Mouse (Mus musculus) thymus, adult 2 months (tissue): ENCODE results near the gene Gas7. TPM values are rescaled to one million over a fixed set of nuclear protein-coding genes. Genes with fewer than 3 reads are reported as not detected.

Experiments
- DNase-seq: peaks from one replicate; pipeline ENCODE4 v3.0.0; 2021
- H3K27ac ChIP-seq: fragments of 200-500 bp; 2 replicates; pipeline ENCODE4 v1.5.1; 2012; ENCODE audit warnings: low read length, control low read depth; ENCODE audit not compliant: control insufficient read depth, insufficient read depth
- H3K27me3 ChIP-seq: fragments of 200-500 bp; 2 replicates; pipeline ENCODE4 v1.6.1; 2012; ENCODE audit warnings: mild to moderate bottlenecking, low read length, moderate library complexity, mixed read lengths; ENCODE audit not compliant: control insufficient read depth, insufficient read depth
- H3K36me3 ChIP-seq: fragments of 200-500 bp; 2 replicates; pipeline ENCODE4 v1.6.1; 2012; ENCODE audit warnings: mild to moderate bottlenecking, low read length, moderate library complexity; ENCODE audit not compliant: control insufficient read depth, insufficient read depth
- H3K4me1 ChIP-seq: fragments of 200-500 bp; replicated peaks from 2 replicates; pipeline ENCODE4 v1.6.1; 2012; ENCODE audit warnings: low read length; ENCODE audit not compliant: control insufficient read depth, insufficient read depth
- H3K4me3 ChIP-seq: fragments of 200-500 bp; 2 replicates; pipeline ENCODE4 v1.5.1; 2012; ENCODE audit warnings: mild to moderate bottlenecking, low read length, control low read depth, moderate library complexity; ENCODE audit not compliant: control insufficient read depth, insufficient read depth
- CTCF ChIP-seq: fragments of 200-500 bp; IDR thresholded peaks from 2 replicates; pipeline ENCODE4 v1.5.1; 2012; ENCODE audit warnings: mild to moderate bottlenecking, control low read depth, low read length, moderate library complexity, borderline replicate concordance; ENCODE audit not compliant: control insufficient read depth, poor library complexity, insufficient read depth; ENCODE audit errors: extremely low read depth
- POLR2A ChIP-seq: fragments of 200-500 bp; IDR thresholded peaks from 2 replicates; pipeline ENCODE4 v1.6.1; 2012; ENCODE audit warnings: mild to moderate bottlenecking, low read length, control low read depth, moderate library complexity; ENCODE audit not compliant: control insufficient read depth, poor library complexity, insufficient read depth; ENCODE audit errors: extremely low read depth
- WGBS: fragments of 180-500 bp; shearing (Covaris S2); methylation state at CpG from one replicate; pipeline ENCODE4 v1.1.7; 2018; 5-methylcytosine and 5-hydroxymethylcytosine counted together
- polyA plus RNA-seq: library from polyadenylated mRNA; depleted of rRNA; stranded (reverse); fragments of >200 nt; gene quantifications from 2 replicates; pipeline ENCODE4 v1.2.3, GENCODE M21; 2012; rRNA removed

The Gas7 gene
- polyA plus RNA-seq, 1 experiment = 5.0 TPM

DNA sequence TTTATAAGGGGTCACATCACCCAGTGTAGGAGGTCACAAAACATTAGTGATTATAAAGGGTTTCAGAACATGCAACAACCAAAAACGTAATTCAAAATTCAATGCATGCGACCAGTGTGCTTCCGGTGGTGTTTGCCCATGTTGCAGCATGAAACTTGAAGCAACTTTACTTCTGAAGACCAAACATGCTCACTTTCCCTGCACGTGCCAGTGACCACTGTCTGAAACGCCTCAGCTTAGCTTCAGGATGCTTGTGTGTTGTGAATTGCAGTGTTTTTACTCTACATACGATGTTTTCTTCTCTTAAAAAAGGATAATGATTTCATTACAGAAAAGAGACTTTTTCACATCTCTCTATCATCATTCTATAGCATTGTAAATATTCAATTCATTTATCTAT lies 283.1 kb downstream of the Gas7 start:
- Histone ChIP-seq H3K27me3 (no peaks in the 10 kb centered on the region), H3K27ac (no peak overlapping the region), H3K4me3 (no peak overlapping the region), H3K36me3 (no peaks in the 10 kb centered on the region), H3K4me1 (no peaks in the 10 kb centered on the region)
- no peak for TF ChIP-seq CTCF
- TF ChIP-seq POLR2A = no peak
- DNase-seq = no peak
- 81% methylated on average over 6 of the region's 6 CpGs for WGBS

Other genes starting within 250 kb of the Gas7 start
- 0.04 and 0.19 TPM in 2 replicates for gene Myh4, start 217.4 kb upstream of the Gas7 start, polyA plus RNA-seq
- 0.03 and 0.04 TPM in 2 replicates for gene Myh8, start 178.3 kb upstream of the Gas7 start, polyA plus RNA-seq
- 0.03 and 0.17 TPM in 2 replicates for gene Myh13, start 133.8 kb upstream of the Gas7 start, polyA plus RNA-seq
- gene Rcvrn, start 239.9 kb downstream of the Gas7 start, polyA plus RNA-seq = 0.29 and 0.38 TPM in 2 replicates